Mouse (Mus musculus) thymus, adult 2 months (tissue): ENCODE results near the gene Ccl22. TPM values are rescaled to one million over a fixed set of nuclear protein-coding genes. Genes with fewer than 3 reads are reported as not detected.

Source experiments
- DNase-seq: peaks from one replicate; pipeline ENCODE4 v3.0.0; 2021
- H3K27ac ChIP-seq: fragments of 200-500 bp; 2 replicates; pipeline ENCODE4 v1.5.1; 2012; ENCODE audit warnings: low read length, control low read depth; ENCODE audit not compliant: control insufficient read depth, insufficient read depth
- H3K27me3 ChIP-seq: fragments of 200-500 bp; 2 replicates; pipeline ENCODE4 v1.6.1; 2012; ENCODE audit warnings: mild to moderate bottlenecking, low read length, moderate library complexity, mixed read lengths; ENCODE audit not compliant: control insufficient read depth, insufficient read depth
- H3K36me3 ChIP-seq: fragments of 200-500 bp; 2 replicates; pipeline ENCODE4 v1.6.1; 2012; ENCODE audit warnings: mild to moderate bottlenecking, low read length, moderate library complexity; ENCODE audit not compliant: control insufficient read depth, insufficient read depth
- H3K4me1 ChIP-seq: fragments of 200-500 bp; replicated peaks from 2 replicates; pipeline ENCODE4 v1.6.1; 2012; ENCODE audit warnings: low read length; ENCODE audit not compliant: control insufficient read depth, insufficient read depth
- H3K4me3 ChIP-seq: fragments of 200-500 bp; 2 replicates; pipeline ENCODE4 v1.5.1; 2012; ENCODE audit warnings: mild to moderate bottlenecking, low read length, control low read depth, moderate library complexity; ENCODE audit not compliant: control insufficient read depth, insufficient read depth
- CTCF ChIP-seq: fragments of 200-500 bp; IDR thresholded peaks from 2 replicates; pipeline ENCODE4 v1.5.1; 2012; ENCODE audit warnings: mild to moderate bottlenecking, control low read depth, low read length, moderate library complexity, borderline replicate concordance; ENCODE audit not compliant: control insufficient read depth, poor library complexity, insufficient read depth; ENCODE audit errors: extremely low read depth
- POLR2A ChIP-seq: fragments of 200-500 bp; IDR thresholded peaks from 2 replicates; pipeline ENCODE4 v1.6.1; 2012; ENCODE audit warnings: mild to moderate bottlenecking, low read length, control low read depth, moderate library complexity; ENCODE audit not compliant: control insufficient read depth, poor library complexity, insufficient read depth; ENCODE audit errors: extremely low read depth
- WGBS: fragments of 180-500 bp; shearing (Covaris S2); methylation state at CpG from one replicate; pipeline ENCODE4 v1.1.7; 2018; 5-methylcytosine and 5-hydroxymethylcytosine counted together
- polyA plus RNA-seq: library from polyadenylated mRNA; depleted of rRNA; stranded (reverse); fragments of >200 nt; gene quantifications from 2 replicates; pipeline ENCODE4 v1.2.3, GENCODE M21; 2012; rRNA removed

Ccl22 gene
- polyA plus RNA-seq, 1 experiment = 122 TPM

DNA sequence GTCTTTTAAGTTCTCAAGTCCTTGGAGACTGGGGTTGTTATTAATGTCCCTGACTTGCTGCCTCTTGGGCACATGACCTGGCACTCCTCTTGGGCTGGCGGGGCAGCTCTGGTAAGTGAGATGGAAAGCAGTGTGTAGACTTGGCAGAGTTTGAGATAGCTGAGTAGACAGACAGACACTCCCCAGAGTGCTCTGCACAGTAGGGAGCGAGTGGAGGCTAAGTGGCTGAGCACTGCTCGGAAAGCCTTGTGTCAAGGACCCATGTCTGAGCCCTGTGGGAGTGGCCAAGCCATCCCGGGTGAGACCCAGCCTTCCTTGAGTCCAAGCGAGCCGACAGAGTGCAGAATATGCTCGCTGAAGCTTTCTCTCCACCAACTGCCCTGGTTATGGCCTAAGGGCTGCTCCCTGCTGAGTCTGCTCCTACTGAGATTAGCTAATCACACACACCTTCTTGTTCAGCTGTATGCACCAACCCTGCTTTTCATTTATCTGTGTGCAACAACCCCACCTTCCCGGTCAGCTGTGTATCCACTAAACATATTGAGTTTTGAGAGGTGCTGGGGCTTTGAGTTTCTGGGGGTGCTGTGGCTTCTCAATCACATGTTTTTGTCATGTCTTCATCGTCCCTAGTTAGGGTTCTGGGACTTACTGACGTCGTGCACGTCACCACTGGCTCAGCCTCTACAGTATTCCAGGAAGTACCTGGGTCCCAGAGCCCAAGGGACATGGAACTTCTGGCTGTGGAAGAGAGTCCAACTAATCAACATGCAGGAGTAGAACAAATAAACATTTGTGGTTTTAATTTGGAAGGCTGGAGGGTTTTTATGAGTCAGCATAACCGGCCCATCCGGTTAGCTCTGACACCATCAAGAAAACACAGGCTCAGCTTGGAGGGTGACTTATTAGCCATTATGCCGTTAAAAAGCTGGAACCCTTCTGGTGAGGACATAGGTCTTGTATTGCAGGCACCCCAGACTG is 42.4 kb downstream of the Ccl22 start:
- H3K27ac ChIP-seq = no peak overlapping the region
- WGBS = 89% methylated on average over 15 of the region's 15 CpGs
- H3K4me3 ChIP-seq = no peak overlapping the region
- no peak for TF ChIP-seq CTCF
- TF ChIP-seq POLR2A = no peak
- no peaks in the 10 kb centered on the region for H3K4me1 ChIP-seq
- no peaks in the 10 kb centered on the region for H3K36me3 ChIP-seq
- H3K27me3 ChIP-seq = no peaks in the 10 kb centered on the region
- DNase-seq = no peak

GRCm38 (mm10) chr8:94789256-94789955 is 44.0 kb downstream of the Ccl22 start:
- no peak for DNase-seq
- Histone ChIP-seq H3K36me3 (no peaks in the 10 kb centered on the region), H3K4me1 (no peaks in the 10 kb centered on the region), H3K27ac (no peak overlapping the region), H3K27me3 (no peaks in the 10 kb centered on the region), H3K4me3 (no peak overlapping the region)
- no peak for TF ChIP-seq POLR2A
- no peak for TF ChIP-seq CTCF
- 93% methylated on average over 10 of the region's 10 CpGs for WGBS

DNA sequence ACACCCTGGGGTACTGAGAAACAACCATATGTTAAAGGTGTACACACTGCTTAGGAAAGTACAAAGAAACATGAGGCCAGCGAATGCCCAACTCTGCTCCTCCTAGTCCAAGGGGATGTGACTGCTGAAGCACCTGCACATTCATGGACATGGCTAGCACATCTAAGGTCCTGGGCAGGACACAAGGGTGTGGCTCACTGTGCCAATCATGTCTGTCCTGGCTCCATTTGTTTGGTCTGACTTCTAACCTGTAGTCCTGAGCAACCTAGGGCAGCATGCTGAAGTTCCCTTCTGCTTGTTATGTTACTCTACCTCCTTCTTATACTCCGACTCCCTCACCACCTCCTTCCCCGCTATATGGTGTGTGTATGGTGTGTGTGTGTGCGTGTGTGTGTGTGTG is 49.0 kb downstream of the Ccl22 start:
- H3K4me3 ChIP-seq = no peak overlapping the region

DNA sequence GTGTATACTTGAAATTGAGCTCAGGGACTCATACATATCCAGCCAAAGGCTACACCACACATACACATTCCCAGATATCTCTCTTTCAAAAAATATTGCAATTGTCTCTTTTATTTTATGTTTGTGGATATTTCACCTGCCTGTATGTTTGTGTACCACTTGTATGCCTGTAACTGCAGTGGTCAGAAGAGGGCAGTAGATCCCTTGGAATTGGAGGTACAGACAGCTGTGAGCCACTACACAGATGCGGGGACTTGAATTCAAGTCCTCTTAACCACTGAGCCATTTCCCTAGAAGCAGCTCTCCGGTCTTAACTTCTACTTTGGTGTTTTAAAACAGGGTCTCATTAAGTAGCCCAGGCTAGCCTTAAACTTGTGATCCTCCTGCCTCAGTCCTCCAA is 49.4 kb downstream of the Ccl22 start:
- WGBS = 90% methylated on average over 2 of the region's 2 CpGs
- no peak for DNase-seq
- Histone ChIP-seq H3K4me1 (no peaks in the 10 kb centered on the region), H3K4me3 (no peak overlapping the region), H3K27ac (no peak overlapping the region), H3K27me3 (no peaks in the 10 kb centered on the region), H3K36me3 (no peaks in the 10 kb centered on the region)
- TF ChIP-seq CTCF (no peak), POLR2A (no peak)

More for the DNA sequence above, 49.0 kb downstream of the Ccl22 start:
- Histone ChIP-seq H3K27ac (no peak overlapping the region), H3K27me3 (no peaks in the 10 kb centered on the region), H3K36me3 (no peaks in the 10 kb centered on the region), H3K4me1 (no peaks in the 10 kb centered on the region)
- no peak for DNase-seq
- TF ChIP-seq CTCF (no peak), POLR2A (no peak)
- WGBS = 93% methylated on average over 4 of the region's 4 CpGs

- H3K4me1 ChIP-seq = peaks cover 12% of the 10 kb centered on the region
- no peak for TF ChIP-seq POLR2A
- no peak for TF ChIP-seq CTCF
- H3K36me3 ChIP-seq = no peaks in the 10 kb centered on the region
- WGBS = 26% methylated on average over 7 of the region's 7 CpGs
- no peak for DNase-seq
- no peak overlapping the region for H3K4me3 ChIP-seq
- no peak overlapping the region for H3K27ac ChIP-seq
- no peaks in the 10 kb centered on the region for H3K27me3 ChIP-seq
These were observed 55.0 kb downstream of the Ccl22 start for GRCm38 (mm10) chr8:94800278-94800968.

Other genes with a start within 250 kb of the Ccl22 start
- gene Cpne2, start 212.6 kb upstream of the Ccl22 start, polyA plus RNA-seq = 28.1 and 35.3 TPM in 2 replicates
- 13.6 and 14.9 TPM in 2 replicates for gene Rspry1, start 143.7 kb upstream of the Ccl22 start, polyA plus RNA-seq
- 28.3 and 31.5 TPM in 2 replicates for gene Fam192a, start 143.6 kb upstream of the Ccl22 start, polyA plus RNA-seq
- gene Arl2bp, start 79.0 kb upstream of the Ccl22 start, polyA plus RNA-seq = 76.7 and 78.9 TPM in 2 replicates
- 1.2 and 2.2 TPM in 2 replicates for gene Pllp, start 49.3 kb upstream of the Ccl22 start, polyA plus RNA-seq
- gene Cx3cl1, start 26.4 kb downstream of the Ccl22 start, polyA plus RNA-seq = 31.0 and 33.8 TPM in 2 replicates
- gene Ccl17, start 64.9 kb downstream of the Ccl22 start, polyA plus RNA-seq = 8.0 and 15.7 TPM in 2 replicates
- gene Coq9, start 92.7 kb downstream of the Ccl22 start, polyA plus RNA-seq = 166 and 176 TPM in 2 replicates
- 49.2 and 53.5 TPM in 2 replicates for gene Ciapin1, start 92.8 kb downstream of the Ccl22 start, polyA plus RNA-seq
- gene Polr2c, start 111.9 kb downstream of the Ccl22 start, polyA plus RNA-seq = 146 and 160 TPM in 2 replicates
- gene Dok4, start 130.7 kb downstream of the Ccl22 start, polyA plus RNA-seq = 3.1 and 4.9 TPM in 2 replicates
- 6.8 and 7.2 TPM in 2 replicates for gene Ccdc102a, start 172.5 kb downstream of the Ccl22 start, polyA plus RNA-seq
- 37.5 and 40.5 TPM in 2 replicates for gene Adgrg5, start 178.1 kb downstream of the Ccl22 start, polyA plus RNA-seq
- 146 and 166 TPM in 2 replicates for gene Adgrg1, start 229.2 kb downstream of the Ccl22 start, polyA plus RNA-seq